Mouse (Mus musculus): Measurements from ENCODE around the gene Trpc4. TPM values are rescaled to one million over a fixed set of nuclear protein-coding genes. Genes with fewer than 3 reads are reported as not detected.

Trpc4 gene
- 10 to 100 TPM; 58.1 to 70.9 TPM for total RNA-seq (2021)
- long read RNA-seq, experiment 1, transcript Trpc4-201 (11 exons, 3,473 nt), result major isoform, 19 of 34 reads
- long read RNA-seq, experiment 1, partial matches to known transcripts, result 6 of 34 reads
- long read RNA-seq, experiment 1, other reads (novel, unspliced or antisense), result 7 of 34 reads
- long read RNA-seq, experiment 2, transcript Trpc4-201 (11 exons, 3,473 nt), result major isoform, 6 of 23 reads
- long read RNA-seq, experiment 2, partial matches to known transcripts, result 3 of 23 reads
- long read RNA-seq, experiment 2, other reads (novel, unspliced or antisense), result 11 of 23 reads

GRCm38 (mm10) chr3:54155639-54156315 lies at the start of gene Trpc4:
Gene Trpc4 (plus strand): TSS chr3:54156035.
- DNase-seq (ENCODE audit: low spot score in 2 of 2), result peak; percentile 41 to 56

- DNase-seq (ENCODE audit: low spot score in 2 of 2), result peak in 1 of 2 experiments; percentile 8
These were observed 44.3 kb upstream of the Trpc4 start for GRCm38 (mm10) chr3:54111489-54111888.

GRCm38 (mm10) chr3:54135376-54135775 lies 20.5 kb upstream of the Trpc4 start:
- no peak for DNase-seq (ENCODE audit: low spot score in 2 of 2)

GRCm38 (mm10) chr3:54141376-54141775 lies 14.5 kb upstream of the Trpc4 start:
- no peak for DNase-seq (ENCODE audit: low spot score in 2 of 2)

GRCm38 (mm10) chr3:54154844-54155638 lies 794 bp upstream of the Trpc4 start:
- DNase-seq (ENCODE audit: low spot score in 2 of 2), result peak in 1 of 2 experiments; percentile 62

- DNase-seq (ENCODE audit: low spot score in 2 of 2), result peak in 1 of 2 experiments; percentile 19
These were observed 623 bp downstream of the Trpc4 start for GRCm38 (mm10) chr3:54156316-54157000.

- no peak for DNase-seq (ENCODE audit: low spot score in 2 of 2)
These were observed 14.9 kb downstream of the Trpc4 start for GRCm38 (mm10) chr3:54170701-54171100.

- DNase-seq (ENCODE audit: low spot score in 2 of 2), result no peak
These were observed 21.5 kb downstream of the Trpc4 start for GRCm38 (mm10) chr3:54177296-54177695.

GRCm38 (mm10) chr3:54190932-54191668 lies 35.3 kb downstream of the Trpc4 start:
- no peak for DNase-seq (ENCODE audit: low spot score in 2 of 2)

- no peak for DNase-seq (ENCODE audit: low spot score in 2 of 2)
These were observed 45.4 kb downstream of the Trpc4 start for GRCm38 (mm10) chr3:54201231-54201630.

- peak; percentile 24 to 54 for DNase-seq (ENCODE audit: low spot score in 2 of 2)
These were observed 48.6 kb downstream of the Trpc4 start for GRCm38 (mm10) chr3:54204386-54204785.

- DNase-seq (ENCODE audit: low spot score in 2 of 2), result peak in 1 of 2 experiments; percentile 66
These were observed 54.3 kb downstream of the Trpc4 start for GRCm38 (mm10) chr3:54210112-54210511.

GRCm38 (mm10) chr3:54211441-54211840 lies 55.6 kb downstream of the Trpc4 start:
- peak in 1 of 2 experiments; percentile 52 for DNase-seq (ENCODE audit: low spot score in 2 of 2)

GRCm38 (mm10) chr3:54222549-54222948 lies 66.7 kb downstream of the Trpc4 start:
- no peak for DNase-seq (ENCODE audit: low spot score in 2 of 2)

- DNase-seq (ENCODE audit: low spot score in 2 of 2), result peak in 1 of 2 experiments; percentile 53
These were observed 72.6 kb downstream of the Trpc4 start for GRCm38 (mm10) chr3:54228463-54228862.

- no peak for DNase-seq (ENCODE audit: low spot score in 2 of 2)
These were observed 83.1 kb downstream of the Trpc4 start for GRCm38 (mm10) chr3:54238891-54239290.

GRCm38 (mm10) chr3:54239426-54239825 lies 83.6 kb downstream of the Trpc4 start:
- no peak for DNase-seq (ENCODE audit: low spot score in 2 of 2)

GRCm38 (mm10) chr3:54243136-54243535 lies 87.3 kb downstream of the Trpc4 start:
- no peak for DNase-seq (ENCODE audit: low spot score in 2 of 2)

- no peak for DNase-seq (ENCODE audit: low spot score in 2 of 2)
These were observed 89.1 kb downstream of the Trpc4 start for GRCm38 (mm10) chr3:54244729-54245465.

- no peak for DNase-seq (ENCODE audit: low spot score in 2 of 2)
These were observed 90.6 kb downstream of the Trpc4 start for GRCm38 (mm10) chr3:54246416-54246815.
